Mouse (Mus musculus): ENCODE data around the gene Fam178b.

The Fam178b gene

GRCm38 (mm10) chr1:36682620-36683355, at the start of gene Fam178b:
Gene Fam178b, minus strand, starts transcription at chr1:36683183.
- in situ Hi-C loops (cut with MboI): no loop called here

DNA sequence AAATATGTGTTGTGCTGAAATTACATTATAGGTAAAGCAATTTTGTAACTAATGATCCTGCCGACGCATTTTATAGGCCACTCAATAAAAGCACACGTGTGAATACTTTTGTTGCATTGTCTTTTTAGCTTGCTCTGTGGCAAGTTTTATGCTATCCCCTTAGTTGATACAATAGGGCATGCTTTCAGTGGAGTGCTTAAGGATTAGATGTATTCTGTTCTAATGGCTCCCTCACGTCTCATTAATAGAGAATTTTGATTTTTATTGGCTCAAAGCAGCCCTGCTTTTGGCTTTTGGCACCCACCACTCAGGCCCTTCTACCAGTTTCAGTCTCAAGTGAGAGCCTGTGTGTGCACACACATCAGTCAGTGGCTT, 41.1 kb upstream of the Fam178b start:
- in situ Hi-C loops (cut with MboI): no loop called here

- in situ Hi-C loops (cut with MboI): no loop called here
Observed at GRCm38 (mm10) chr1:36723146-36724056, 40.4 kb upstream of the Fam178b start.

DNA sequence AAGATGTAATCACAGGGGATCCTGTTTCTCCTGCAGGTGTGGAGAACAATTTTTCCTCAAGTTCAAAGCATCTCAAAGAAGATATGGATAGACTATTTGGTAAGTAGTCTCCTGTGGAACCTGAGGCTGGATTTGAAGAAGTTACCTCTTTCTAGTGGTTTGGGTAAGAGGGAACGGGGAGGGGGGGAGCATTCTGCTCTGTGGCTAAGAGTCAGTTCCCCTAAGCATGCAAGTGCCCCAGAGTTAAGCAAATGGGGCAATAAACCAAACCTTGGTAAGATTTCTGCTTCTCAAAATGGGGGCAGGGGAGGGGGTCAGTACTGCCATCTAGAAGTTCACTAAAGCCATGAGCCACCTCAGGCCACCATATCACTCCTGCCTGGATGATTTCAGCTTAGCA, 35.8 kb upstream of the Fam178b start:
- in situ Hi-C loops (cut with MboI): no loop called here

GRCm38 (mm10) chr1:36714311-36714710, 31.3 kb upstream of the Fam178b start, which contains the start of gene Actr1b:
Gene Actr1b, minus strand, starts transcription at chr1:36714422.
- in situ Hi-C loops (cut with MboI): no loop called here

- in situ Hi-C loops (cut with MboI): no loop called here
Observed at GRCm38 (mm10) chr1:36711104-36711503, 28.1 kb upstream of the Fam178b start.

GRCm38 (mm10) chr1:36709854-36710280, 26.9 kb upstream of the Fam178b start, which contains the start of gene 4933424G06Rik:
Gene 4933424G06Rik, plus strand, starts transcription at chr1:36710149.
- in situ Hi-C loops (cut with MboI): no loop called here

- in situ Hi-C loops (cut with MboI): no loop called here
Observed at GRCm38 (mm10) chr1:36709055-36709853, 26.3 kb upstream of the Fam178b start.

GRCm38 (mm10) chr1:36708626-36709025, 25.6 kb upstream of the Fam178b start:
- in situ Hi-C loops (cut with MboI): no loop called here

GRCm38 (mm10) chr1:36707797-36708196, 24.8 kb upstream of the Fam178b start:
- in situ Hi-C loops (cut with MboI): no loop called here

DNA sequence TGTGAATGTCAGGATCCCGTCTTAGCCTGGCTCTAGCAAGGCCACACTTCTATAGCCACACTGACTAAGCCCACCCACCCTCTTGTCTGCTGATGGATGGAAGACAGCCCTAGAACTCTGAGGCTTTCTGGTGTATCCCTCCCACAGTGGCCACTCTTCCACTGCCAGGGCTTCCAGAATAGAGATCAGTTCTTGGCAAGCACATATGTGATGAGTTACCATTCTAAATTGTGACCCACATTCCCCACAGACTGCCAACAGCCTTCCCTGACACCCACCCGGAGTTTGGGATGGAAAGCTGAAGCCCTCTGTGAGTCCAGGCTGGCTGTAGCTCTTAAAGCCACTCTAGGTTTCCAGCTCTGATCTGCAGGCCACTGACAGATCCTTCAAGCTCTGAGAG, 24.2 kb upstream of the Fam178b start:
- in situ Hi-C loops (cut with MboI): no loop called here

- in situ Hi-C loops (cut with MboI): no loop called here
Observed at GRCm38 (mm10) chr1:36697030-36697429, 14.0 kb upstream of the Fam178b start.

DNA sequence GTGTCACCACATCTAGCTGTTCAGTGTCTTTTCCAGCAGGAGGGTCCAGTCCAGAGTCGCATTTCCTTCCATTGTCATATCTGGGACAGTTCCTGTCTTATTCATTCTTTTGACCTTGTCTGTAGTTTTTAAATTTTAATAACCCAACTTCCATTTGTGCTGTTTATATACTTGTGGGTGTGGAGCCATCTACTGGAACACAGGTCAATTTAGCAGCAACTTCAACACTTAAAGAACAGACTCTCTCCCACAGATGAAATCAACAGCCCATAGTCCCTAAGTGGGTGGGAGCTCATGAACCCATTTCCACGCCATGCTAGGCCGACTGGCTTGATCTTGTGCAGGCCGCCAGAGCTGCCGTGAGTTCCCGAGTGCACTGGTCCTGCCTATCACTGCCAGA, 13.4 kb upstream of the Fam178b start:
- in situ Hi-C loops (cut with MboI): no loop called here

DNA sequence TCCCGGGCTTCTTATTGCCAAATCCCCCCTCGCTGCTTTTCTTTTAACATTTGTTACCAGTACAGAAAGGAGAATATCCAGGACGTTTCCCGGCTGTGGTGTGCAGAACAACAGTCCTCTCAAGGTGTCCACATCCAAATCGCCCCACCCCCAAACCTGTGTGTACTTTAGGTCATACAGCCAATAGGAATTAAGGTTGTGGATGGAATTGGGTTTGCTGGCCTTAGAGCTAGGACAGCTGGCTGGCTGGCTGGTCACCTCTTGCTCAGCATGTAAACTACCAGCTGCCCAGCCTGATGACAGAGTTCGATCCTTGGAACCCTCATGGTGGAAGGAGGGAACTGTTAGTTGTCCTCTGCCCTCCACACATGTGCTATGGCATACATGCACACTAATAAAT, 11.9 kb upstream of the Fam178b start:
- in situ Hi-C loops (cut with MboI): no loop called here

DNA sequence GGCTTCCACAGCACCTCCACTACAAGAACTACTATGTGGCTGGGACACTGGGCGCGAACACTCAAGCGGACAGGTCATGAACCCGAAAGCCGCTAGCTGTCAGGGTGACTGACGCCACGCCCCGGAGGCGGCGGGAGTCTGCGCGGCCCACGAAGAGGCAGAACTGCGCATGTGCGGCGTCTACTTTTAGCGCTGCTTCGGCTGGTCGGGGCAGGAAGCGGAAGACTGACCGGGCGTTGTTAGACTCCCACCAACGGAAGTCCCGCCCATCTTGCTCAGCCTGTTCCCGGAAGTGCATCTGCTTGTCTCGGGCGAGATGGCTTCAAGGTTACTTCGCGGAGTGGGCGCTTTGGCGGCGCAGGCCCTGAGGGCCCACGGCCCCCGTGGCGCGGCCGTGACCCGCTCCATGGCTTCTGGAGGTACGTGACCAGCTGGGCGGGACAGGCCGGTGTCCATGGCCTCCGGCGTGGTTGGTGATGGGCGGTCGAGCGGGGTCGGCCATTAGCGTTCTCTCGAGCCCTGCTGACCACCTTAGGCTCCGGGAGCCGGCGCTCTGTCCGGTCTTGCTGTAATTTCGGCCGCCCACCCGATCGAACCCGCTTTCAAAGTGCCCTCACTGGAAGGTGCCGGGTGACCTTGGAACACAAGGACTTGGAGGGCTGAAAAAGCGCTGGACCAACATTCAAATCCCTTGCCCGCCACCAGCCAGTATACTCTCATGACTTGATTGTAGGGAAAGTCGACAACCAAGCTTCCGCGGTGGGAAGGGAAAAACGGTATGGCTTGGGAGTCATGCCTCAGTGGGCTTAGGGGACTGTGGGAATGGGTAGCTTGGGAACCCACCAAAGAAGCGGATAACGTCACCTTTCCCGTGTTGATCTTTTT, 8.5 kb upstream of the Fam178b start, which contains the start of gene Cox5b:
Cox5b (plus strand) TSS at position 179 of the 885 bp plus-strand sequence.
- in situ Hi-C loops (cut with MboI): no loop called here

GRCm38 (mm10) chr1:36690671-36691235, 7.8 kb upstream of the Fam178b start:
- in situ Hi-C loops (cut with MboI): no loop called here

DNA sequence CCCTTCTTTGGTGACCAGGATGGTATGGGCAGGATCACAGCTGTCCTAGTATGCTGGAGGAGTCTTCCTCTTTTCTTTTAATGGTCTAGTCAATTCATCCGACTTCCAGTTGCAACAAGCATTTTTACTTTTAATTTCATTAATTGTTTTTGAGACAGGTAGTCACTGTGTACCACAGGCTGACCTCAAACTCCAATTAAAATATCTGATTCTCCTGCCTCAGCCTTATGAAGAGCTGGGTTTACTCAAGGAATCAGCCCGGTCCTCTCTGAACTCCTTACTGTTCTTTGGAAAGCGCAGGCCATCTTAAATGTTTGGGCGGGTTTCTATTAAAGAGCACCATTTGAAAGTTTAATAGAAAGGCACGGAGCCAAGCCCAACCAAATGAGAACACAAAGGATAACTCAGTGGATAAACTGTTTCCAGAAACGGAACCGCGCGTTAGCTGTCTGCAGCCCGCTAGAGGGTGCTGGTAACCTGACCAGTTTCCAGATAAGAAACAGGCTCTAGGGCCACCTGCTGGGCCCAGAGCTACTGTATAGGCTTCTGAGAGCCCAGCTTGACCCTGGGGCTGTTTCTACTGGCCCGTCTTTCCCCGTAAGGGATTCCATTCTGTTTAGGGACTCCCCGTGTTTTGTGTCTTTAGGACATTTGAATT, 956 bp upstream of the Fam178b start:
- in situ Hi-C loops (cut with MboI): no loop called here

DNA sequence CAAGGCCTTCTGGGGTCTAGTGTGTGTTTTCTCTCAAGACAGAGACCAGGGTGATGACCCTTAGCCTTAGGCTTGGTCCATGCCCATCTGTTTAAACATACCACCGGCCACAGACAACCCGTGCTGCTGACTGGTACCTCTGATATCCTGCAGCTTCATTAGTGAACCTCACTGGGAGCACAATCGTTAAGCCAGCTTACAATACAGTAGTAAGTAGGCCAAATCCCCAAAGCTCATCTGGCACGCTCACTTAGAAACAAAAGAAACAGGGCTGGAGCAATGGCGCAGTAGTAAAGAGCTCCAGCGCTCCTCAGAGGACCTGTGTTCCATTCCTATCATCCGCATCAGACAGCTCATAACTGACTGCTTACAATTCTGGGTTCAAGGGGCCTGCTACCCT, 2.1 kb downstream of the Fam178b start:
- in situ Hi-C loops (cut with MboI): no loop called here

GRCm38 (mm10) chr1:36674936-36675335, 8.0 kb downstream of the Fam178b start:
- in situ Hi-C loops (cut with MboI): no loop called here
